Mouse (Mus musculus): ENCODE measurements around the gene Gpatch1.

The Gpatch1 gene

GRCm38 (mm10) chr7:35317729-35318609, at the start of gene Gpatch1:
TSS of gene Gpatch1 (minus strand) at chr7:35318440.
- peak; percentile 85 for DNase-seq

GRCm38 (mm10) chr7:35365161-35365910, 47.1 kb upstream of the Gpatch1 start:
- peak; percentile 68 for DNase-seq

GRCm38 (mm10) chr7:35362868-35363267, 44.6 kb upstream of the Gpatch1 start:
- peak; percentile 60 for DNase-seq

- no peak for DNase-seq
These were observed 44.0 kb upstream of the Gpatch1 start for GRCm38 (mm10) chr7:35362253-35362652.

GRCm38 (mm10) chr7:35357621-35358020, 39.4 kb upstream of the Gpatch1 start:
- DNase-seq: no peak

- peak; percentile 51 for DNase-seq
These were observed 37.1 kb upstream of the Gpatch1 start for GRCm38 (mm10) chr7:35355303-35355872.

GRCm38 (mm10) chr7:35353306-35353705, 35.1 kb upstream of the Gpatch1 start:
- DNase-seq: no peak

GRCm38 (mm10) chr7:35351155-35351554, 32.9 kb upstream of the Gpatch1 start:
- no peak for DNase-seq

GRCm38 (mm10) chr7:35349886-35350684, 31.8 kb upstream of the Gpatch1 start:
- peak; percentile 59 for DNase-seq

- no peak for DNase-seq
These were observed 30.8 kb upstream of the Gpatch1 start for GRCm38 (mm10) chr7:35349022-35349421.

- no peak for DNase-seq
These were observed 29.9 kb upstream of the Gpatch1 start for GRCm38 (mm10) chr7:35347918-35348700.

GRCm38 (mm10) chr7:35344785-35345330, 26.6 kb upstream of the Gpatch1 start:
- DNase-seq: no peak

- no peak for DNase-seq
These were observed 24.3 kb upstream of the Gpatch1 start for GRCm38 (mm10) chr7:35342498-35342897.

- no peak for DNase-seq
These were observed 23.0 kb upstream of the Gpatch1 start for GRCm38 (mm10) chr7:35341282-35341681.

- DNase-seq: no peak
These were observed 22.0 kb upstream of the Gpatch1 start for GRCm38 (mm10) chr7:35340196-35340595.

GRCm38 (mm10) chr7:35334527-35335452, 16.6 kb upstream of the Gpatch1 start:
- DNase-seq: peak; percentile 60

- DNase-seq: peak; percentile 100
These were observed 15.7 kb upstream of the Gpatch1 start, which contains the start of gene Rhpn2 for GRCm38 (mm10) chr7:35333692-35334526. TSS of gene Rhpn2 (plus strand) at chr7:35334170.

- no peak for DNase-seq
These were observed 15.0 kb upstream of the Gpatch1 start for GRCm38 (mm10) chr7:35333231-35333651.

GRCm38 (mm10) chr7:35331590-35331989, 13.3 kb upstream of the Gpatch1 start:
- peak; percentile 71 for DNase-seq

Data from kidney, adult 11 months (tissue).